Mouse (Mus musculus): ENCODE data around the gene Fbll1. TPM values are rescaled to one million over a fixed set of nuclear protein-coding genes. Genes with fewer than 3 reads are reported as not detected.
"Not testable (repeated sequence)": the region's sequence is repeated elsewhere in the genome, so short reads cannot be mapped to it uniquely, and the experiment has no call there.

Fbll1 gene
- polyA plus RNA-seq (2011; ENCODE audit: insufficient read length, low read depth, missing spikeins): not detected in 2 replicates

DNA sequence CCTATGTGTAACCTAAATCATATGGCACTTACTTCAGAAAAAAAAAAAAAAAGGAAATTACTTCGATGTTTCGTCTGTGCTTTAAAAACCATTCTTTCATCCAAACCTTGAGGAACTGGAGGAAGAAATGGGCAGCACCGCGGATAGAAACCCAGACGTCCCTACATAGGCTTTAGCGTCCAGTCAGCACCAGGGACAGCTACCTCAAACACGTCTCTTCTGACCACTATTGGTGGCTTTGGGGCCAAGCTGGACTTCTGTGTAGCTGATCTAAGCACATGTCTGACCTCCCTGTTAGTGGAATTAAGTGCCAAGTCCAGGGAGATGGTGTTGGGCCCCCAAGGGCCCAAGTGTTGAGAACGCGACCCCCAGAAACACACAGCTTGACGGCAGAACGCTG lies at the start of gene Fbll1:
Fbll1 (minus strand) TSS at position 11 of the 400 bp plus-strand sequence.
- no peak for TF ChIP-seq CTCF (IDR thresholded peaks at IDR 0.05; ENCODE audit: borderline replicate concordance, insufficient read depth, low read length)
- no peak for TF ChIP-seq POLR2A (IDR thresholded peaks at IDR 0.05; ENCODE audit: low read depth, low read length)
- Histone ChIP-seq H3K4me1 (ENCODE audit: control insufficient read depth, insufficient read depth, low read length) (no peaks in the 10 kb centered on the region), H3K27ac (ENCODE audit: insufficient read depth, low read length) (no peak within 1 kb of the TSS), H3K4me3 (ENCODE audit: insufficient read depth, low read length) (no peak within 1 kb of the TSS)

DNA sequence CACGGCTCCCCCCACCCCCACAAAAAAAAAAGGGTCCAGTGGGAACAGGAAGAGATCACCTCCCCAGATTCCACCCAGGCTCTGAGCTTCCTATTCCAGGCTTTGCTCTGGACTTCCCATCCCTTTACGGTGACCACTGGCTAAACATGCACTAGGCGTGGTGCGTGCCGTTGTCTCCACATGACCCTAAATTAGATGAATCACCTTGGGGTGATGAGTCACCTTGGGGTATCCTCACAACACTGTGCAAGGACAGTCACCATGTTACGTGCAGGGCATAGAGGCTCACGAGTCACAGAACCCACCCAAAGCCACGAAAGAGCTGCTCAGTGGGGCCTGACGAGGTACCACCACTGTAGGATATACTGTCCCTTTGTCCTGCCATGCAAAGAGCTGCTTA lies 45.6 kb upstream of the Fbll1 start:
- TF ChIP-seq POLR2A (IDR thresholded peaks at IDR 0.05; ENCODE audit: low read depth, low read length): no peak
- no peak for TF ChIP-seq CTCF (IDR thresholded peaks at IDR 0.05; ENCODE audit: borderline replicate concordance, insufficient read depth, low read length)
- Histone ChIP-seq H3K27ac (ENCODE audit: insufficient read depth, low read length) (no peak overlapping the region), H3K4me1 (ENCODE audit: control insufficient read depth, insufficient read depth, low read length) (peaks cover 5% of the 10 kb centered on the region), H3K4me3 (ENCODE audit: insufficient read depth, low read length) (no peak overlapping the region)

DNA sequence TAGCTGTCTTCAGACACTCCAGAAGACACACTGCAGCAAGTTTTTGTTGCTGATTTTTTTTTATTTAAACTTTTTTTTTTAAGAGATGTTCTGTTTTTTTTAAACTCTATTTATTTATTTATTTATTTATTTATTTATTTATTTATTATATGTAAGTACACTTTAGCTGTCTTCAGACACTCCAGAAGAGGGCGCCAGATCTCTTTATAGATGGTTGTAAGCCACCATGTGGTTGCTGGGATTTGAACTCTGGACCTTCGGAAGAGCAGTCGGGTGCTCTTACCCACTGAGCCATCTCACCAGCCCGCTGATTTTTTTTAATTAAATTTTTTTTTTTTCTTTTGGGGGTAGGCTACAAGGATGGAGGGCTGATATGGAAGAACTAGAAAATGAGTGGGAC lies 43.9 kb upstream of the Fbll1 start:
- not testable (repeated sequence) for H3K4me1 ChIP-seq (ENCODE audit: control insufficient read depth, insufficient read depth, low read length); H3K27ac ChIP-seq (ENCODE audit: insufficient read depth, low read length); H3K4me3 ChIP-seq (ENCODE audit: insufficient read depth, low read length)

DNA sequence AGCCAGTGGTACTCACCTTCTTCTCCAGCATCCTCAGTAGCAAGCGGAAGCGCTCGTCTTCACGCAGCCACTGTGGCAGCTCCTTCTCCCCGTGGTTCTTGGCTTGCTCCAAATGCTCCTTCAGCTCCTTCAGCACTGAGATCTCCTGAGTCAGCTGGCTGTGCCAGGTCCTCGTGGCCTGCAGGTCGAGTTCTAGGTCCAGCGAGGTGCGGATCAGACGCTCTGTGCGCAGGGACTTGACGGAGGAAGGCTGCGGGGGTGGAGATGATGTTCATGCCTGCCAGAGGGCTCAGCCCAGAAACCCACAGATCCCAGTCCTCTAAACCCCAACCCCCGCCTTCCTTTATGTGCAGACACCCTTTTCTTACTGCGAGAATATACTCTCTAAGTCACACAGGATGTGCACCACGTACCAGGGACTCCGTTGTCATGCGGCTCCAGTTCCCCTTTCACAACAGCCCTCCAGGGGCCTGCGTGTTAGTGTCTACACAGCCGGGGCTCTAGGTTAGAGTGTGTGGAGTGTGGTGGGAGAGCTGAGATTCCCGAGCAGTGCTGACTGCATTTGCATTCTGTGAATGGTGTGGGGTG lies 43.1 kb upstream of the Fbll1 start:
- TF ChIP-seq CTCF (IDR thresholded peaks at IDR 0.05; ENCODE audit: borderline replicate concordance, insufficient read depth, low read length): no peak
- TF ChIP-seq POLR2A (IDR thresholded peaks at IDR 0.05; ENCODE audit: low read depth, low read length): no peak
- no peak overlapping the region for H3K4me3 ChIP-seq (ENCODE audit: insufficient read depth, low read length)
- H3K27ac ChIP-seq (ENCODE audit: insufficient read depth, low read length): no peak overlapping the region
- H3K4me1 ChIP-seq (ENCODE audit: control insufficient read depth, insufficient read depth, low read length): peaks cover 8% of the 10 kb centered on the region

DNA sequence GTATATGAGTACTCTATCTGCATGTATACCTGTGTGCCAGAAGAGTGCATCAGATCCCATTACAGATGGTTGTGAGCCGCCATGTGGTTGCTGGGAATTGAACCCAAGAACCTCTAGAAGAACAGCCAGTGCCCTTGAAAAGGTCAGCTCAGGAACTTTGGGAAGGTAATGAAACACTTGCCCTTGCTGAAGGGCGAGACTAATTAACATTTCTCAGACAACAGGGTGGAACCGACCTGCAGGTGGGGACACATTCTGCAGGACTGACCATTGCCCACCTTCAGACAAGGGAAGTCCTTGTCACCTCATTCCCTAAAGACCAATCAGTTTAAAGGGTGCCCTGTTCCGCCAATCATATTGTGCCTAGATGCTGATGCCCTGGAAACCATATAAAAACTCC lies 42.1 kb upstream of the Fbll1 start:
- H3K4me1 ChIP-seq (ENCODE audit: control insufficient read depth, insufficient read depth, low read length); H3K4me3 ChIP-seq (ENCODE audit: insufficient read depth, low read length); H3K27ac ChIP-seq (ENCODE audit: insufficient read depth, low read length): not testable (repeated sequence)

DNA sequence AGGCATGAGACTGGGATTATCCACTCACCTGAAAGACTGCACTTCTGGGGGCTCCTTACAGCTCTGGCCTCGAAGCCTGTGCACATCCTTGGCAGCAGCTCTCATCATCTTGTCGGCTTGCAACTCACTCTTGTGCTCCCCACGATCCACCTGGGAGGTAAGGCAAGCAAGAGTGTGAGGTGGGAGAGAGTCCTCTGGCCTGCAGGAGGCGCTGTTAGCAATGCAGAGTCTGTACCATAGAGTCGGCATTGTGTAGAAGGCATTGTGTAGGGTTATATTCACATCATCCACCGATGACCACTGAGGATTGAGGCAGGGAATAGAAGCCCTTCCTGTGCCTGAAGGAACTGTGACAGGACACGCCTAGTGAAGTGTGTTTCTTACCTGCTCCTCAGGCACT lies 41.6 kb upstream of the Fbll1 start:
- no peak overlapping the region for H3K4me3 ChIP-seq (ENCODE audit: insufficient read depth, low read length)
- H3K4me1 ChIP-seq (ENCODE audit: control insufficient read depth, insufficient read depth, low read length): peaks cover 8% of the 10 kb centered on the region
- H3K27ac ChIP-seq (ENCODE audit: insufficient read depth, low read length): no peak overlapping the region
- TF ChIP-seq CTCF (IDR thresholded peaks at IDR 0.05; ENCODE audit: borderline replicate concordance, insufficient read depth, low read length) (peak; percentile 28; the same call in 1 of the 2 replicates), POLR2A (IDR thresholded peaks at IDR 0.05; ENCODE audit: low read depth, low read length) (no peak)

DNA sequence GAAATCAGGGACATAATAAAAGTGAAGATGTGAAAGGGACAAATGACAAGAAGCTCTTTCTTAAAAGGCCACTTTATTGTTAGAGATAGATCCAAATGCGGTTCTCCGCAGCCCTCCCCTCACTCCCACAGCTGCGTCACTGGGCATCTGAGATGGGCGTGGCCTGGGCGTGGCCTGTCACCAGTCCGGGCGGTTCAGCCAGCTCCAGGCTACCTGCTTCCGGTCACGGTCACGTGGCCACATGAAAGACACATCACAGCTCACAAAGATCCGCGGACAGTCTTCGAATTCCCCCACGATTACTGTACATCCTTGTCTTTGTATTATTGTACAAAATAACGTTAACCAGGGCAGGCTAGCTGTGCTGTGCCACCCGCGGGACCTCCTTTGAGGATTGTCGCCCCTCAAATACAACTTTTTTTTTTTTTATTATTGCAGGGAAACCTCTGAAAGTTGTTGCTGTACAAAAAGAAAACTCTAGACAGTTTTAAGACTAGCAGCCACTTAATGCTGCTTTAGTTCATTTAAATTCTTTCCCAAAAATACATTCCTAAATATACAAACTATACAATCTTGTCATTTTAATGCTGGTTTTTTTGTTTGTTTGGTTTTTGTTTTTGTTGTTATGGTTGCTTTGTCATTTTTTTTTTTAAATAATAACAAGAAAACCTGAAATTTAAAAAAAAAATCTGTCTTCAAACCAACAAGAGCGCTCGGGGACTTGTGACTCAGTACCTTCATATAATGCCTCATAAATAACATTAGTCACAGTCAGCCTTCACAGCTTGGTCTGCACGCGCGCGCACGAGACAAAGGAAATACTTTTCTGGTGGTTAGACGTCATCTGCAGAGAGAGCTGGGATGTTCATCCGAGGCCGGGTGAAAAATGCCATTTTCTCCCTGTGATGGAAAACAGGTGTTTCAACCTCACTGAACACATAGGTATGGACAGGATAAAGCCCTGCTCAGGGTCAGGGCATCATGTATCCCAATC lies 40.0 kb upstream of the Fbll1 start:
- Histone ChIP-seq H3K27ac (ENCODE audit: insufficient read depth, low read length) (peak overlapping the region; percentile 98), H3K4me1 (ENCODE audit: control insufficient read depth, insufficient read depth, low read length) (peaks cover 8% of the 10 kb centered on the region), H3K4me3 (ENCODE audit: insufficient read depth, low read length) (no peak overlapping the region)
- no peak for TF ChIP-seq CTCF (IDR thresholded peaks at IDR 0.05; ENCODE audit: borderline replicate concordance, insufficient read depth, low read length)
- TF ChIP-seq POLR2A (IDR thresholded peaks at IDR 0.05; ENCODE audit: low read depth, low read length): peak; percentile 43; the same call in 1 of the 2 replicates

DNA sequence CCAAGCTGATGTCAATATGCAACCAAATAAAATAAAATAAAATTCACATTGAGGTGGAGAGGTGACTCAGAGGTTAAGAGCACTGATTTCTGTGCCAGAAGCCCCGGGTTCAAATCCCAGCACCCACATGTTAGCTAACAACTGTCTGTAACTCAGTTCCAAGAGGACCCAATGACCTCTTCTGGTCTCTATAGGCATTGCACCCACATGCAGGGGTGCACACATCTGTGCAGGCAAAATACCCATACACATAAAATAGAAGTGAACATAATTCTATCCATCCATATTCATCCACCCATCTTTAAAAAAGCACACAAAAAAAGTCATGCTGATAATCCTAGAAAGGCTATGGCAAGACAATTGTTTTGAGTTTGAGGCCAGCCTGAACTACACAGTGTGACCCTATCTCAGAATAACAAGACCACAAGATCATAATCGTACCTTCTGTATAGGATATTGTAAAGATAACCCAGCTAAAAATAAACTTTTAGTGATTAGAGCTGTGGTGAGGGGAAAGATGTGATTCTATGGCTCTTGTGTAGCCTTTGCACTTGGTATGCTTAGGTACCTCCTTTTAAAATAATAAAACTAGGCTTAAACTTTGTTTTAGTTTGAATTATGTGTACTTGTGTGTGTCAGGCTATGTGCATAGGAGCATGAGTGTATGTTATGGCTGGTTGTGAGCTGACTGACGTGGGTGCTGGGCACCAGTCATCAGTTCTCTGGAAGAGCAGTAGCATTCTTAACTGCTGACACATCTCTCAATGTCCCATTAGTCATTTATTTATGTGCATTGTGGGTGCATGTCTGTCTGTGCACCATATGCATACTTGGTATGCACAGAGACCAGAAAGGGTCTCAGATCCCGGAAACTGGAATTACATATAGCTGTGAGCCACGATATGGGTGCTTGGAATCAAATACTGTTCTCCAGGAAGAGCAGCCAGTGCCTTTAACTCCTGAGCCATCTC lies 38.8 kb upstream of the Fbll1 start:
- peaks cover 7% of the 10 kb centered on the region for H3K4me1 ChIP-seq (ENCODE audit: control insufficient read depth, insufficient read depth, low read length)
- TF ChIP-seq POLR2A (IDR thresholded peaks at IDR 0.05; ENCODE audit: low read depth, low read length): no peak
- no peak for TF ChIP-seq CTCF (IDR thresholded peaks at IDR 0.05; ENCODE audit: borderline replicate concordance, insufficient read depth, low read length)
- H3K4me3 ChIP-seq (ENCODE audit: insufficient read depth, low read length): no peak overlapping the region
- peak overlapping the region; percentile 98 for H3K27ac ChIP-seq (ENCODE audit: insufficient read depth, low read length)

DNA sequence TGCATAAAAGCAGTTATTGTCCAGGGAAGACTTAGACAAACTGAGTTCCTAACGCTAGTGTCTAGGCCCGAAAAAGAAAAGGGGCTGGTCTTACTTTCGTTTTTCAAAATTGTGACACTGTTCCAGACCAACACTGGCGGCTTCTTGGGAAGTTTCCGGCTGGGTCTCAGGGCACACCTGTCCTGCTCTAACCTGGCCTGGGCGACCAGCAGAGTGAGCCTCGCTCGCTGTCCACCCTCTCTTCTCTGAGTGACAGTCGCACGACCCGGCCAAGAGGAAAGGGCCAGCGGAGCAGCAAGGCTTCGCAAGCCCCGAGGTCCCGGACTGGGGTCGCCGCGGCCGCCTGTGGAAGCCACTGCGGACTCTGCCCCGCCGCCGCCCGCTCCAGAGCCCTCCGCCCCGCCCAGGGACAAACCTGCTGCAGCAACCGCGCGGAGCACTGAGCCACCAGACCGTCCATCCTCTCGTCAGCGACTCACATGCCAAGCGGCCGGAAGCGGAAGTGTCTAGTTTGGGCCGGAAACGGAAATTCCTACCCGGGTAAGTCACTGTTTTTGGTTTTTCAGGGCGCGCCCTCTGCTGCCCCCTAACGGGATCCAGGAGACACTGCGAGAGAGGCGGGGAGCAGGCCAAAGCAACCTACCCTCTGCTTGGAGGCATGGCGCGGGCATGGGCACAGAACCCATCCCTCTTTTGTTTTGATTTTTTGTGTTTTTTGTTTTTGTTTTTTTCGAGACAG lies 35.5 kb upstream of the Fbll1 start, which contains the start of gene Rars:
Rars (minus strand) TSS at position 485 of the 739 bp plus-strand sequence.
- Histone ChIP-seq H3K4me3 (ENCODE audit: insufficient read depth, low read length) (peak within 1 kb of the TSS; percentile 98), H3K4me1 (ENCODE audit: control insufficient read depth, insufficient read depth, low read length) (peaks cover 4% of the 10 kb centered on the region), H3K27ac (ENCODE audit: insufficient read depth, low read length) (no peak within 1 kb of the TSS; the same call in 1 of the 2 replicates)
- TF ChIP-seq CTCF (IDR thresholded peaks at IDR 0.05; ENCODE audit: borderline replicate concordance, insufficient read depth, low read length) (peak; percentile 62), POLR2A (IDR thresholded peaks at IDR 0.05; ENCODE audit: low read depth, low read length) (peak; percentile 83)
